Mouse (Mus musculus) ES-E14 (cell line): ENCODE data around the gene Ghrhr.

Source experiments
- CHD2 ChIP-seq: IDR thresholded peaks from 2 replicates; pipeline ENCODE4 v1.6.1; 2014; ENCODE audit warnings: mild to moderate bottlenecking, low read depth, low read length, inconsistent platforms
- HCFC1 ChIP-seq: IDR thresholded peaks from 2 replicates; pipeline ENCODE4 v1.6.1; 2012; ENCODE audit warnings: low read length, inconsistent platforms, borderline replicate concordance; ENCODE audit not compliant: insufficient read depth
- MAFK ChIP-seq: IDR thresholded peaks from 2 replicates; pipeline ENCODE4 v1.6.1; 2014; ENCODE audit warnings: mild to moderate bottlenecking, low read depth, low read length, inconsistent platforms; ENCODE audit not compliant: insufficient read depth
- ZC3H11A ChIP-seq: IDR thresholded peaks from 2 replicates; pipeline ENCODE4 v1.6.1; 2012; ENCODE audit warnings: low read depth, mild to moderate bottlenecking, inconsistent platforms, low read length, borderline replicate concordance
- ZNF384 ChIP-seq: IDR thresholded peaks from 2 replicates; pipeline ENCODE4 v1.6.1; 2012; ENCODE audit warnings: low read depth, low read length, inconsistent platforms

DNA sequence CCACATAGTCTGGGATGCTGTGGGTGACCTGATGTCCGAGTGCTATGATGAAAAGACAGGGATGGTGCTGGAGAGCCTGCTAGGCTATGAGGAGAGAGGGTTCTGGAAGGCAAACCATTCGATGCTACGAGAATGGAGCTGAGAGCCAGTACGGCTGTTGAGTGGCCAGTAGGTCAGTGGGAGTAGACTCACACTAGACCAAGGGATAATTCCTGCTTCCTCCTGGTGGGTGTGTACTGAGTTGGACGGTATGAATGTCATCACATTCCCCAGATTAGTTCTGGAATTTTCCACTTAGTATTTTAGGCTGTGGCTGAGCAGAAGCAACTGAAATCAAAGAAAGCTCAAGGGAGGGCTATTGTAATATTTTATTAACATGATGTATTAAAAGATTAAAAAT, 34.9 kb downstream of the Ghrhr start:
- TF ChIP-seq ZC3H11A (no peak), ZNF384 (no peak), MAFK (no peak), CHD2 (no peak), HCFC1 (no peak)
